Mouse (Mus musculus) heart, embryonic 13.5 days (tissue): Measurements from ENCODE around the gene Lhfpl1. TPM values are rescaled to one million over a fixed set of nuclear protein-coding genes. Genes with fewer than 3 reads are reported as not detected.
"Not testable (repeated sequence)": the region's sequence is repeated elsewhere in the genome, so short reads cannot be mapped to it uniquely, and the experiment has no call there.

ENCODE experiments used
- ATAC-seq: fragments of 200-750 bp; cut with Nextera tagmentation; 2 replicates; pipeline ENCODE4 v1.8.0; 2017; ENCODE audit warnings: moderate TSS enrichment; ENCODE audit not compliant: insufficient number of reproducible peaks, low FRiP score, low TSS enrichment; ENCODE audit errors: extremely low read depth
- H3K27ac ChIP-seq: fragments of 300-500 bp; sonication (generic); replicated peaks from 2 replicates; pipeline ENCODE4 v1.5.1; 2015; ENCODE audit warnings: moderate library complexity, mild to moderate bottlenecking, inconsistent platforms
- H3K27me3 ChIP-seq: fragments of 300-500 bp; sonication (generic); replicated peaks from 2 replicates; pipeline ENCODE4 v1.6.1; 2015; ENCODE audit warnings: mild to moderate bottlenecking, inconsistent platforms
- H3K36me3 ChIP-seq: fragments of 300-500 bp; sonication (generic); 2 replicates; pipeline ENCODE4 v1.6.1; 2015; ENCODE audit warnings: mild to moderate bottlenecking, inconsistent platforms
- H3K4me1 ChIP-seq: fragments of 300-500 bp; sonication (generic); 2 replicates; pipeline ENCODE4 v1.6.1; 2015; ENCODE audit warnings: inconsistent platforms
- H3K4me2 ChIP-seq: fragments of 300-500 bp; sonication (generic); 2 replicates; pipeline ENCODE4 v1.6.1; 2015; ENCODE audit warnings: inconsistent platforms, mild to moderate bottlenecking, moderate library complexity
- H3K4me3 ChIP-seq: fragments of 300-500 bp; sonication (generic); 2 replicates; pipeline ENCODE4 v1.5.1; 2015; ENCODE audit warnings: moderate library complexity, mild to moderate bottlenecking, inconsistent platforms
- H3K9ac ChIP-seq: fragments of 300-500 bp; sonication (generic); 2 replicates; pipeline ENCODE4 v1.6.1; 2015; ENCODE audit warnings: inconsistent platforms, mild to moderate bottlenecking, moderate library complexity
- H3K9me3 ChIP-seq: fragments of 300-500 bp; sonication (generic); 2 replicates; pipeline ENCODE4 v1.6.1; 2016; ENCODE audit warnings: inconsistent platforms
- WGBS: fragments of 180-500 bp; shearing (Covaris S2); methylation state at CpG from one replicate; pipeline ENCODE4 v1.1.7; 2015; ENCODE audit warnings: mixed read lengths; 5-methylcytosine and 5-hydroxymethylcytosine counted together
- polyA plus RNA-seq: library from polyadenylated mRNA; unstranded; fragments of >200 nt; fragmentation: Nextera tagmentation; extraction: Ambion mirVana; gene quantifications from 2 replicates; pipeline ENCODE4 v1.2.1, GENCODE M21; 2015

The Lhfpl1 gene
- 0.27 TPM in 1 of 2 replicates, not detected in the other for polyA plus RNA-seq

DNA sequence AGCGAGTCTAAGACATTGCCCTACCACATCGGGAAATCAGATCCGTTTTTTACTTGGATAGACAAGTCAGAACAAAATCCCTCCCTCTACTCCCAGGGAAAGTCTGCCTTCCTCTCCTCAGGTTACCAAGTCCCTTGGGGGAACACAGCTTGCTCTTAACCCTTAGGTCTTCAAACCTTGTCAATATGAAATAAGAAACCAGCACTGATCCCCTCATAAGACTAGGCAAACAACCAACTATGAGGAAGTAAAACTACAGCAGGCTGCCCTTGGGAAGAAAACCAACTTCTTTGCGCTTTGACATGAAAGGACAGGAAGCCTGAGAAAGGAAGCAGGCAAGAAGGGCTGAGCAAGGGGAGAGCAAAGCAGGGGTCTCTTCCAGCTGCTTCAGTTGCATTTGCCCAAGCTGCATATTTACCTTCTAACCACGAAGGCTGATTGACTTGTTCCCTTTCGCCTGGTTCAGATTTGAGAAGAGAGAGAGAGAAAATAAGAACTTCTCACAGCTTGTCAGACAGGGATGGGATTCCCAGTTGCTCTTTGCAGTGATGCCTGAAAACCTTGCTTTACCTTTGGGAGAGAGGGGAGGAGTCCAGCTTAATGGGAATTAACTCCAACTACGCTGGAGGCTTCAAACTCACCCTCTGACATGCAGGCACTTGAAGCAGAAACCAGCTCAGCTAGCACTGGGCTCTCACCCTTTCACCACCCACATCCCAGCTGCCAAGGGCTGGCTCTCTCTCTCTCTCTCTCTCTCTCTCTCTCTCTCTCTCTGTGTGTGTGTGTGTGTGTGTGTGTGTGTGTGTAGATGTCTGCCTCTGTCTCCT is at the start of gene Lhfpl1:
Gene Lhfpl1, minus strand, starts transcription at position 713 of the 827 bp plus-strand sequence.
- Histone ChIP-seq H3K4me3 (0 out of 2 replicates have a peak within 1 kb of the TSS, but pooled peaks have one; percentile 3), H3K27ac (no peak within 1 kb of the TSS), H3K4me2 (peak within 1 kb of the TSS; percentile 37), H3K4me1 (no peaks in the 10 kb centered on the region), H3K36me3 (no peaks in the 10 kb centered on the region), H3K27me3 (no peaks in the 10 kb centered on the region), H3K9me3 (no peaks in the 10 kb centered on the region), H3K9ac (no peak within 1 kb of the TSS)
- 17% methylated on average over 7 of the region's 7 CpGs for WGBS
- ATAC-seq = no peak

- Histone ChIP-seq H3K9ac (no peak overlapping the region), H3K27me3 (no peaks in the 10 kb centered on the region), H3K4me3 (no peak overlapping the region), H3K9me3 (no peaks in the 10 kb centered on the region), H3K4me2 (no peak overlapping the region), H3K4me1 (no peaks in the 10 kb centered on the region), H3K27ac (no peak overlapping the region), H3K36me3 (no peaks in the 10 kb centered on the region)
- WGBS = 29% methylated on average over 5 of the region's 5 CpGs
- ATAC-seq = no peak
Observed at GRCm38 (mm10) chrX:145371839-145372238, 22.9 kb upstream of the Lhfpl1 start.

GRCm38 (mm10) chrX:145362527-145362926 is 13.6 kb upstream of the Lhfpl1 start:
- H3K27me3 ChIP-seq = no peaks in the 10 kb centered on the region
- no peak overlapping the region for H3K9ac ChIP-seq
- 68% methylated on average over 4 of the region's 4 CpGs for WGBS
- no peak overlapping the region for H3K4me2 ChIP-seq
- H3K9me3 ChIP-seq = no peaks in the 10 kb centered on the region
- H3K4me1 ChIP-seq = no peaks in the 10 kb centered on the region
- H3K36me3 ChIP-seq = no peaks in the 10 kb centered on the region
- no peak overlapping the region for H3K27ac ChIP-seq
- H3K4me3 ChIP-seq = no peak overlapping the region
- ATAC-seq = no peak

- Histone ChIP-seq H3K36me3 (no peaks in the 10 kb centered on the region), H3K27ac (no peak overlapping the region), H3K4me1 (no peaks in the 10 kb centered on the region), H3K4me3 (no peak overlapping the region), H3K4me2 (no peak overlapping the region), H3K27me3 (no peaks in the 10 kb centered on the region), H3K9me3 (no peaks in the 10 kb centered on the region), H3K9ac (no peak overlapping the region)
- 60% methylated on average over 2 of the region's 2 CpGs for WGBS
- no peak for ATAC-seq
Observed at GRCm38 (mm10) chrX:145342402-145342801, 6.5 kb downstream of the Lhfpl1 start.

DNA sequence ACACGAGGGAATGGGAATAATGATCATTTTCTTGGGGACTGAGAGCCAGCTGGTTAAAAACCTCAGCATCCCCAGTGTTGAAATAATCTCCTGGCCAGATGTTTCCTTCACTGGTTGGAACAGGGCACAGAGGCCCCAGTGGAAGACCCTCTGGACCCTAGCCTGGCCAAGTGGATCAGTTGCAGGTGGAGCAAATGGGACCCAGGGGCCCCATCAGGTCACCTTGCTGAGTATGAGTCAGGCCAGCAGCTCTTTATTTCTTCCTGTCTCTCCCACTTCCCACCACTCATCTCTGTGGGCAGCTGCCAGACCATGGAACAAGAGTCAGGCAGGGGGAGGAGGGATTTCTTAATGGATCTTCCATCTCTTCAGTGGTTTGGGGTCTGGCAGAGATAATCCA is 12.7 kb downstream of the Lhfpl1 start:
- 72% methylated on average over 1 of the region's 1 CpGs for WGBS
- ATAC-seq = no peak
- no peak overlapping the region for H3K4me2 ChIP-seq

DNA sequence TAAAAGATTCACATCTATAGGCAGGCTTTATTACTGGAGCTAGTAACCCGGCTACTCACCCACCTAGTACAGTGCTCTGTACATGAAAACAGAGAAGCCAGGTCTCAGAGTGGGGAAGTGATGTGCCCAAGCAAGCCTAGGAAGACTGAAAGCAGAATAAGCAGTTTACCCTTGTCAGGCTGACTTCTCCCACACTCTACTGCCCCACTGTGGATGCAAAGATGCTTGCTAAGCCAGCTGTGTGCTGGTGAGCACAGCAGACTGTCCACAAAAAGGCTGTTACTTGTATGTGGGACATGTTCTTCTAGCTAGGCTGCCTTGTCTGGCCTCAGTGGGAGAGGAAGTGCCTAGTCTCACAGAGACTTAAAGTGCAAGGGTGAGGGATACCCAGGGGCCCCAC is 40.3 kb downstream of the Lhfpl1 start:
- Histone ChIP-seq H3K9me3 (no peaks in the 10 kb centered on the region), H3K27me3 (no peaks in the 10 kb centered on the region), H3K36me3 (no peaks in the 10 kb centered on the region), H3K4me3 (no peak overlapping the region), H3K9ac (no peak overlapping the region), H3K4me1 (no peaks in the 10 kb centered on the region), H3K27ac (no peak overlapping the region), H3K4me2 (no peak overlapping the region)
- 61% methylated on average over 1 of the region's 1 CpGs for WGBS
- no peak for ATAC-seq

More for the DNA sequence above, 12.7 kb downstream of the Lhfpl1 start:
- H3K27me3 ChIP-seq = no peaks in the 10 kb centered on the region
- no peak overlapping the region for H3K9ac ChIP-seq
- H3K9me3 ChIP-seq = no peaks in the 10 kb centered on the region
- no peak overlapping the region for H3K27ac ChIP-seq
- no peaks in the 10 kb centered on the region for H3K4me1 ChIP-seq
- H3K36me3 ChIP-seq = no peaks in the 10 kb centered on the region
- H3K4me3 ChIP-seq = no peak overlapping the region

DNA sequence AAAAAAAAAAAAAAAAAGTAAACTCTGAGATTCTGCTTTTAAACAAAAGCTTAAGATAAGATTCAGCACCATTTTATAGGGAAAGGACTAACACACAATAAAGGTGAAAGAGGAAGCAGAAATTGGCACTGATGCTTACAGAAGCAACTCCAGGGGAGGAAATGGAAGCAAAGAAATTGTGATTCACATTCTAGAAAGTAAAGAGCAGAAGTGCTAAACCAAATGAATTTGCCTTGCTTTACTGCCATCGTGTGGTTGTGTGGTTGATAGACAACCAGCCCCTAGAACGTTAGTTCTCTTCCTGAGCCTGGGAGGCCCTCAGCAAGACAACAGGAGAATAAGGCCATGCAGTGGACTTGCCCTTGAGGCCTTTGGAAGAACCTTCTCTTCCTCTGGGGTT is 41.7 kb downstream of the Lhfpl1 start:
- Histone ChIP-seq H3K27ac (no peak overlapping the region), H3K4me3 (no peak overlapping the region), H3K4me1 (no peaks in the 10 kb centered on the region), H3K9ac (no peak overlapping the region), H3K36me3 (no peaks in the 10 kb centered on the region), H3K27me3 (no peaks in the 10 kb centered on the region), H3K9me3 (no peaks in the 10 kb centered on the region), H3K4me2 (no peak overlapping the region)
- 5% methylated on average over 2 of the region's 2 CpGs for WGBS
- ATAC-seq = no peak

GRCm38 (mm10) chrX:145300232-145300631 is 48.7 kb downstream of the Lhfpl1 start:
- not testable (repeated sequence) for ATAC-seq, H3K4me1 ChIP-seq, H3K36me3 ChIP-seq, H3K27ac ChIP-seq, H3K4me2 ChIP-seq, H3K9me3 ChIP-seq, H3K9ac ChIP-seq, H3K4me3 ChIP-seq, H3K27me3 ChIP-seq

DNA sequence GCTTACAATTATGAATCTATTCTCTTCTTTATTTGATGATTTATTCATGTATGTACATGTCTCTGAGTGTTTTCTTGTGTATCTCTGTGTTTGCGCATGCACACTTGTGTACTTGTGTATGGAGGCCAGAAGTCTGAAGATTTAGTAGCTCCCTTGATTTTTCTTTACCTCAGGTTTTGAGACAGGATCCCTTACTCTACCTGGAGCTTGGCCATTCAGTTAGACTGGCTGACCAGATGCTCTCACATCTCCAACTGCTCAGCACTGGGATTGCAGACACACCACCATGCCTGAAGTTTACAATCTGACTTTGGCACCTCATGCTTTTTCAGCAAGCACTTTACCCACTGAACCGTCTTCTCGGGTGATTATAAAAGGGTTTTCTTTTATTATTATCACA is 76.7 kb downstream of the Lhfpl1 start:
- Histone ChIP-seq H3K27ac (no peak overlapping the region), H3K4me3 (no peak overlapping the region), H3K9ac (no peak overlapping the region), H3K36me3 (no peaks in the 10 kb centered on the region), H3K9me3 (no peaks in the 10 kb centered on the region), H3K4me2 (no peak overlapping the region), H3K27me3 (no peaks in the 10 kb centered on the region), H3K4me1 (no peaks in the 10 kb centered on the region)
- WGBS = 75% methylated on average over 3 of the region's 3 CpGs
- ATAC-seq = no peak

DNA sequence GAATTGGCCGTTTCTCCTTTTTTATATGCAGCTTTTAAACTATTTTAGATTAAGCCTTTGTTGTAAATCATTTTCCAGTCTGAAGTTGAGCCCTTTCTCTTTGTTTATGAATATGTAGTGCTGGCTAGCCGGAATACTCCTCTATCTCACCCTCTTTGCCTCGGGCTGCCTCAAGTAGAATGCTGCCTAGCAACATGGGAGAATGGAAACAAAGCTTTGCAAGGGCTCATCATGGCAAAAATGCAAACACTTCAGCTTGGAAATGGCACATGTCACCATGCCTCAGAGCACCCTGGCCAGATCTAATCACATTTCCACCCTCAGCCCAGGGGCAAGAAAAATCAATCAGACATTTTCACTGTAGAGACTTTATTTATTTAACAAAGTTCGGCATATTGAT is 77.1 kb downstream of the Lhfpl1 start:
- Histone ChIP-seq H3K36me3 (no peaks in the 10 kb centered on the region), H3K9ac (no peak overlapping the region), H3K9me3 (no peaks in the 10 kb centered on the region), H3K27ac (no peak overlapping the region), H3K4me3 (no peak overlapping the region), H3K27me3 (no peaks in the 10 kb centered on the region), H3K4me2 (no peak overlapping the region), H3K4me1 (no peaks in the 10 kb centered on the region)
- no peak for ATAC-seq
- 49% methylated on average over 4 of the region's 4 CpGs for WGBS

DNA sequence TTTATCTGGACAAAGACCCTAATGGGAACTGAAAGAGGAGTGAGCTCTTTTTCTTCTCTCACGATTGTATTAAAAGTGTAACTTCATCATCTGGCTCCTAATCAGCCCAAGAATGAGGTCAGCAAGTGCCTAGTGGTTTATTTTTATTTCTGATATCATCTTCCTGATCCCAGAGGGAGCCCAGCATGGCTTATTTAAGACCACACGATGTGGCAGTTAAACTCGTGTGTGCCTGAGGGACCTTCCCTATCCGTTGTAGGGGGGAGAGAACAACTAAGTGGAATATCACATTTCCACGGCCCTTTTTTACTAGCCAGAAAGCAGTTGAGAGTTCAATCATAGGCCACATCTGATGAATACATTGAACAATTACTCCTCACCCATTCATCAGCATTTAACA is 87.1 kb downstream of the Lhfpl1 start:
- Histone ChIP-seq H3K27me3 (no peaks in the 10 kb centered on the region), H3K4me1 (peaks cover 11% of the 10 kb centered on the region), H3K9me3 (no peaks in the 10 kb centered on the region), H3K4me2 (no peak overlapping the region; the same call in 1 of the 2 replicates), H3K36me3 (no peaks in the 10 kb centered on the region), H3K4me3 (no peak overlapping the region), H3K27ac (no peak overlapping the region), H3K9ac (no peak overlapping the region)
- WGBS = 31% methylated on average over 5 of the region's 5 CpGs
- ATAC-seq = no peak
